Mouse (Mus musculus): ENCODE results near the gene Mpo.

DNA sequence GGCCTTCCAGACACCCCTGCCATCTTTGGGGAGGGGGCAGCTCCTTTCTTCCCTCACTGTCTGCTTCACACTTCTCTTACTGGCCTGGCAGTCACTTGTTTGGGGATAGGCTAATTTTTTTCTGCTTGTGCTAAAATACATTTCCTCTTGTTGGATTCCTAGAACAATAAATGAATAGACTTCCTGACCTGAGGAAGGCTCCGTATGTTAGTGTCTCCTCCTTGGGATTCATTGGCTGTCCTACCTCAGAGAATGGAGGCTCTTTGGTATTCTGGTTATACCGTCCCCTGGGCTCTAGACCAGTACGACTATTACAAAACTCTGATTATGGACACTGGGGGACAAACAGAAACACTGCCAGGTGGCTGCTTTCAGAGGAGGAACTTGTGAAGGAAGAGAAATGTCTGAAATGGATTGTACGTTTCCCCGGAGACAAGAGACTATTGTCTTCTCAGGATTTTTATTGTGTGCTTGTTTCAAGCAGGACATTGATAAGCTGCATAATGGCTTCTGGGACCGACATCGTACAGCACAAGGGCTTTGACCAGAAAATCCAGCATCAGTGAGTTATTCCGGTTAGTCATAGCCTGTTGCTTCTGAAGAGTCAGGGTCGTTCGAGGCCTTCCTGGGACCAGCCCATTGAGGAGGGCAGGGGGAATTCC lies 35.0 kb downstream of the Mpo start, which contains the start of gene Lpo:
- TF ChIP-seq CTCF (IDR thresholded peaks at IDR 0.05; ENCODE audit: low read depth) (no peak), EP300 (IDR thresholded peaks at IDR 0.05; ENCODE audit: low read depth) (no peak)
